Mouse (Mus musculus): ENCODE measurements around the gene Nelfb. TPM values are rescaled to one million over a fixed set of nuclear protein-coding genes. Genes with fewer than 3 reads are reported as not detected.

Gene Nelfb
- polyA plus RNA-seq, 1 experiment, result 70.5 TPM

DNA sequence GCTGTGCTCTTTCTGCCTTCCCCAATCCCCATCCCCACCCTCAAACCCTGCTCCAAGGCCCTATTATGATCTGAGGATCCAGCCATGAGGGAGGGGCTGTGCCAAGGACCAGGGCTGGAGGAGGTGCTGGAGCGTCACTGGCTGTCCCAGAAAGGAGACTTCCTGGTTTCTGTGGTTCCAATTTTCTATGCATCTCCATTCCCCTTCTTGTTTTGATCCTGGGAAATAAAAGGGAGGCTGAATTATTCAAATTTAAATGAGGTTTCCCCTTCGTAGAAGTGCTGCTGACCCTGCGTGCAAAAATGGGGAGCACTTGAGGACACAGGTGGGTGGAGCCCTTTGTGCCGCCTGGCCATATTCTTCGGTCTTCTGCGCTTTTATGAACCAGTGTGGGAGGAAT, 28.6 kb downstream of the Nelfb start:
- peak overlapping the region; percentile 35; the same call in 1 of the 2 replicates for H3K4me3 ChIP-seq (ENCODE audit: insufficient read depth, low read depth, low read length)
- H3K36me3 ChIP-seq (ENCODE audit: control insufficient read depth, insufficient read depth, low read length), result no peaks in the 10 kb centered on the region
- peaks cover 3% of the 10 kb centered on the region for H3K4me1 ChIP-seq (ENCODE audit: control insufficient read depth, insufficient read depth, low read length)
- 54% methylated on average over 6 of the region's 6 CpGs for WGBS
- DNase-seq, result no peak
- no peaks in the 10 kb centered on the region for H3K27me3 ChIP-seq (replicated peaks; ENCODE audit: control insufficient read depth, insufficient read depth, low read length)
- no peak overlapping the region for H3K27ac ChIP-seq (ENCODE audit: insufficient read depth, low read depth, low read length)
- TF ChIP-seq CTCF (conservative IDR thresholded peaks at IDR 0.05; ENCODE audit: insufficient read depth, insufficient read length, low read depth, low read length), result no peak
- no peak for TF ChIP-seq POLR2A (IDR thresholded peaks at IDR 0.05; ENCODE audit: low read depth, low read length)

DNA sequence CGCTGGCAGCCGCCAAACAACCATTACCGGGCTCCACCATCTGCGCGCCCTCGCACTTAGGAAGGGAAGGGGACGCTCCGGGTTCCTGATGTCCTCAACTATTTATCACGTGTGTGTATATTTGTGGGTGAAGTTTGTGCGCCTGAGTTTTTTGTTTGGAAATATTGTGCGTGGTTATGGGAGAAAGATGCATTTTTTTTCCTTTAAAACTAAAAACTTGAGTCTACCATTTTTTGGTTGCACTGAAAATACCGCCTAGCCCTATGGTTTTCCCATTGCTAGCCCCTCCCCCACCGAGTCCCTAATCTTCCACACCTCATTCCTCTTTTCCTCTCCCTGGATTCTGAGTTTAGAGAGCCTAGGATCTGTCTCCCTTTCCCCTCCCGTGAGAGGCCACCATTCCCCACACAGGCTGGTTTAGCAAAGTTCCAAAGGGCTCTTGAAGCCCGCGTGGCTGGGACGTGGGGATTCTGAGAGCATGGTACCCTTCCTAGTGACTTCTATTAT, 29.3 kb downstream of the Nelfb start:
- TF ChIP-seq CTCF (conservative IDR thresholded peaks at IDR 0.05; ENCODE audit: insufficient read depth, insufficient read length, low read depth, low read length) (no peak), POLR2A (IDR thresholded peaks at IDR 0.05; ENCODE audit: low read depth, low read length) (no peak)
- Histone ChIP-seq H3K27me3 (replicated peaks; ENCODE audit: control insufficient read depth, insufficient read depth, low read length) (no peaks in the 10 kb centered on the region), H3K27ac (ENCODE audit: insufficient read depth, low read depth, low read length) (no peak overlapping the region), H3K36me3 (ENCODE audit: control insufficient read depth, insufficient read depth, low read length) (no peaks in the 10 kb centered on the region), H3K4me1 (ENCODE audit: control insufficient read depth, insufficient read depth, low read length) (peaks cover 11% of the 10 kb centered on the region), H3K4me3 (ENCODE audit: insufficient read depth, low read depth, low read length) (peak overlapping the region; percentile 67)
- 6% methylated on average over 17 of the region's 17 CpGs for WGBS
- no peak for DNase-seq

DNA sequence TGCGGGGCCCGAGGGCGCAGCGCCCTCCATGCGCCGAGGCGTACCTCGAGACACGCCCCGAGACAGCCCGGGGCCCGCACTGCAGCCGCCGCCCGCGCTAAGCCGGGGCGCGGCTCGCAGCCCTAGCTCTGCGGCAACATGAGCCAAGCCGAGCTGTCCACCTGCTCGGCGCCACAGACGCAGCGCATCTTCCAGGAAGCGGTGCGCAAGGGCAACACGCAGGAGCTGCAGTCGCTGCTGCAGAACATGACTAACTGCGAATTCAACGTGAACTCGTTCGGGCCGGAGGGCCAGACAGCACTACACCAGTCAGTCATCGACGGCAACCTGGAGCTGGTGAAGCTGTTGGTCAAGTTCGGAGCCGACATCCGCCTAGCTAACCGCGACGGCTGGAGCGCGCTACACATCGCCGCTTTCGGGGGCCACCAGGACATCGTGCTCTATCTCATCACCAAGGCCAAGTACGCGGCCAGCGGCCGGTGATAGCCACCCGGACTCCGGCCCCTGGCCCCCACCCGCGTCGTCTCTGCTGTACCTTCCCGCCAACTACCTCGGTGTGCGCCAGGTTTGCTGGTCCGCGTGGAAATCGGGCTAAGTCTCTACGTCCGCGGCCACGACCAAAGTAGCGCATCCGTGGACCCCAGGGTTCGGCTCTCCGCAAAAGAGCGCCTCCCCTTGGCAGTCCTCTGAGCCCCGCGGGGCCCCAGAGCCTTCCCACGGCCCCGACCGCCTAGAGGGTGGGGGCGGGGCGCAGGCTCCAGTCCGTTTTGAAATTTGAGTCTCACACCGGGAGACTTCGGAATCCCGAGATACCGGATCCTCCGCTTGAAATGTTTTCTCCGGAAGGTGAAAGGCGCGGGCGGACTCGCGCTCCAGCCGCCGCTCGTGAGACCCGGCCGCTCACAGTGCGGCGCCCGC, 30.1 kb downstream of the Nelfb start:
- WGBS, result under 1% methylated on average over 100 of the region's 100 CpGs
- TF ChIP-seq CTCF (conservative IDR thresholded peaks at IDR 0.05; ENCODE audit: insufficient read depth, insufficient read length, low read depth, low read length) (no peak), POLR2A (IDR thresholded peaks at IDR 0.05; ENCODE audit: low read depth, low read length) (no peak)
- Histone ChIP-seq H3K4me1 (ENCODE audit: control insufficient read depth, insufficient read depth, low read length) (peaks cover 15% of the 10 kb centered on the region), H3K36me3 (ENCODE audit: control insufficient read depth, insufficient read depth, low read length) (no peaks in the 10 kb centered on the region), H3K27ac (ENCODE audit: insufficient read depth, low read depth, low read length) (peak overlapping the region; percentile 1), H3K27me3 (replicated peaks; ENCODE audit: control insufficient read depth, insufficient read depth, low read length) (no peaks in the 10 kb centered on the region), H3K4me3 (ENCODE audit: insufficient read depth, low read depth, low read length) (peak overlapping the region; percentile 67)
- DNase-seq, result peak; percentile 44

DNA sequence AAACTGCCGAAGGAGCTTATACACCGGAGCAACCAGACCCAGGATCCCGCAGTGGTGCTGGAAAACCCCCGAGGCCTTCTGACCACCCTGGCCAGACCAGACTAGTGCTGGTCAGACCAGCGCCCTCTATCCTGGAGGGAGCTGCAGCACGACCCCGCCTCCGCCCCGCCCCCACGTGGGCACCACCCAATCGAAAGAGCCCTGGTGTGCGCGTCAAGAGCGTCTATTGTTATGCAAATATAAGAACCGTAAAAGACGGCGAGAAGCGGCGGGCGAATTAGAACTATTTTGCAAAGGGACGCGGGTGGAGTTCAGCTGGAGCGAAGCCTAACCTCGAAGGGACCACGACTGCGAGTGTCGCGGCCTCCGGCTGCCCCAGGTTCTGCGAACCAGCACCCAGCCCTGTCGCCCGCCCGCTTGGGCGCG, 30.8 kb downstream of the Nelfb start, which contains the start of gene Nrarp:
Gene Nrarp, plus strand, starts transcription at position 281 of the 426 bp plus-strand sequence.
- Histone ChIP-seq H3K4me1 (ENCODE audit: control insufficient read depth, insufficient read depth, low read length) (peaks cover 22% of the 10 kb centered on the region), H3K4me3 (ENCODE audit: insufficient read depth, low read depth, low read length) (peak within 1 kb of the TSS; percentile 67), H3K27ac (ENCODE audit: insufficient read depth, low read depth, low read length) (peak within 1 kb of the TSS; percentile 19), H3K36me3 (ENCODE audit: control insufficient read depth, insufficient read depth, low read length) (no peaks in the 10 kb centered on the region), H3K27me3 (replicated peaks; ENCODE audit: control insufficient read depth, insufficient read depth, low read length) (no peaks in the 10 kb centered on the region)
- under 1% methylated on average over 35 of the region's 35 CpGs for WGBS
- peak; percentile 96 for DNase-seq
- TF ChIP-seq CTCF (conservative IDR thresholded peaks at IDR 0.05; ENCODE audit: insufficient read depth, insufficient read length, low read depth, low read length) (no peak; the same call in 1 of the 2 replicates), POLR2A (IDR thresholded peaks at IDR 0.05; ENCODE audit: low read depth, low read length) (no peak)

DNA sequence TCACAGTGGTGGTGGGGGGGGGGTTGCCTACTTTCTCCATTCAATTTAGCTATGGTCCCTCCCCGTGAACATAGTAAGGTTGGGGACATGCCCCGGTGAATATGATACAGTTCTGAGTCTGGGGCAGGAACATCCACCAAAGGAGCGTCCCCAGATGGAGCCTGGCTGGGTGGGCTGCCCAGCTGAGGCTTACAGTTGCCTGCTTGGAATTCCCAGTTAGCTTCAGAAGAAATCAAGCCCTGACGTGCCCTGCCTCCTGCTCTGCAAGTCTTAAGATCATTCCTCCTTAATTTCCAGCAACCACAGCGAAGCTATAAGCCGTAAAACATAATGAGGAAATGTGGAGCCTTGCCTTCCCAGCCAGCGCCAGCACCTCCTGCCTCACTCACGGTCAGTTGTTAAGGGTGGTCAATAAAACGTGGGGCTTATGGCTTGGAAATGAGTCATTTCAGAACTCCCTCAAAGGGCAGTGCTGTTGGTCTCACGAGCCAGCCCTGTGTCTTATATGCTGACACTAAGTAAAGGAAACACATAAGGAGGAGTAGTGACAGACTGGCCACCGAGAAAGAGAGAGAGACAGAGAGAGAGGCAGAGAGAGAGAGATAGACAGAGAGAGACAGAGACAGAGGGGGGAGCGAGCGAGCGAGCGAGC, 31.6 kb downstream of the Nelfb start:
- peak overlapping the region; percentile 13; the same call in 1 of the 2 replicates for H3K4me3 ChIP-seq (ENCODE audit: insufficient read depth, low read depth, low read length)
- peak overlapping the region; percentile 19; the same call in 1 of the 2 replicates for H3K27ac ChIP-seq (ENCODE audit: insufficient read depth, low read depth, low read length)
- 51% methylated on average over 15 of the region's 15 CpGs for WGBS
- TF ChIP-seq POLR2A (IDR thresholded peaks at IDR 0.05; ENCODE audit: low read depth, low read length), result no peak
- TF ChIP-seq CTCF (conservative IDR thresholded peaks at IDR 0.05; ENCODE audit: insufficient read depth, insufficient read length, low read depth, low read length), result no peak
- H3K27me3 ChIP-seq (replicated peaks; ENCODE audit: control insufficient read depth, insufficient read depth, low read length), result no peaks in the 10 kb centered on the region
- no peak for DNase-seq
- peaks cover 26% of the 10 kb centered on the region for H3K4me1 ChIP-seq (ENCODE audit: control insufficient read depth, insufficient read depth, low read length)
- H3K36me3 ChIP-seq (ENCODE audit: control insufficient read depth, insufficient read depth, low read length), result no peaks in the 10 kb centered on the region

DNA sequence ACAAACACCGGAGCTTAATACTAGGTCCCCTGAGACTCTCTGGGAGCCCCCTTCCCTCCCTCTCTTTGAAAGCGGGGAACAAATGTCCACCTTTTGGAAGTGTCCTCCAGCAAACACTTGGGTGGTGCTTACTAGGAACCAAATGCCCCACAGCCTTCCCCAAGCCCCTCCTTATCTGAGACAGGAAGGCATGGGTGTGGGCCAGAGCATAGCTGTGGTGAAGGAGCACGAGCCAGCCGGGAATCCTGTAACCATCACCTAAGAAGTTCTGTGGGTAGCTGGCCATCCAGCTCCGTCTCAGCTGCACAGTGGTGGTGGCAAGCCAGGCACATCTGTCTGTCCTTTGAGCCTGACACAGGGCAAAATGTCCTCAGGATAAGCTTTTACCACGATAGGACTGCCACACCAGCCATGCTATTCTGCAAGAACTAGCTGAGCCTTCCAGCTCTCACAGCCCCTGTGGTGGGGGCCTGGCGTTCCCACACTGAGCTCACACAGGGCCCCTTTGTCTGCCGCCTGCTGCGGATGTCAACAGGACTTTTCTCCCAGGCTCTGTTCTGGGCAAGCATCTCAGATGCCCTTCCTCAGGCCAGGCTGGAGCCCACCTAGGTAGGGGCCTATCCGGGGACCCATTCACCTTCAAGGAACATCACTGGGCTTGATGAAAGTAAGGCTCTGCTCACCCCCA, 32.9 kb downstream of the Nelfb start:
- Histone ChIP-seq H3K36me3 (ENCODE audit: control insufficient read depth, insufficient read depth, low read length) (no peaks in the 10 kb centered on the region), H3K27me3 (replicated peaks; ENCODE audit: control insufficient read depth, insufficient read depth, low read length) (no peaks in the 10 kb centered on the region), H3K4me3 (ENCODE audit: insufficient read depth, low read depth, low read length) (no peak overlapping the region), H3K4me1 (ENCODE audit: control insufficient read depth, insufficient read depth, low read length) (peaks cover 32% of the 10 kb centered on the region), H3K27ac (ENCODE audit: insufficient read depth, low read depth, low read length) (peak overlapping the region; percentile 29; the same call in 1 of the 2 replicates)
- DNase-seq, result no peak
- no peak for TF ChIP-seq POLR2A (IDR thresholded peaks at IDR 0.05; ENCODE audit: low read depth, low read length)
- TF ChIP-seq CTCF (conservative IDR thresholded peaks at IDR 0.05; ENCODE audit: insufficient read depth, insufficient read length, low read depth, low read length), result no peak
- 69% methylated on average over 10 of the region's 10 CpGs for WGBS

Measured in kidney, adult 2 months (tissue).